Mouse (Mus musculus) right cerebral cortex, adult 2 months (tissue): ENCODE measurements around the gene Tenm3.

Experiments
- DNase-seq, 2 experiments: peaks; one replicate each; pipeline ENCODE4 v3.0.0; 2021 to 2022; ENCODE audit warnings: low spot score in 2 of 2

The Tenm3 gene

DNA sequence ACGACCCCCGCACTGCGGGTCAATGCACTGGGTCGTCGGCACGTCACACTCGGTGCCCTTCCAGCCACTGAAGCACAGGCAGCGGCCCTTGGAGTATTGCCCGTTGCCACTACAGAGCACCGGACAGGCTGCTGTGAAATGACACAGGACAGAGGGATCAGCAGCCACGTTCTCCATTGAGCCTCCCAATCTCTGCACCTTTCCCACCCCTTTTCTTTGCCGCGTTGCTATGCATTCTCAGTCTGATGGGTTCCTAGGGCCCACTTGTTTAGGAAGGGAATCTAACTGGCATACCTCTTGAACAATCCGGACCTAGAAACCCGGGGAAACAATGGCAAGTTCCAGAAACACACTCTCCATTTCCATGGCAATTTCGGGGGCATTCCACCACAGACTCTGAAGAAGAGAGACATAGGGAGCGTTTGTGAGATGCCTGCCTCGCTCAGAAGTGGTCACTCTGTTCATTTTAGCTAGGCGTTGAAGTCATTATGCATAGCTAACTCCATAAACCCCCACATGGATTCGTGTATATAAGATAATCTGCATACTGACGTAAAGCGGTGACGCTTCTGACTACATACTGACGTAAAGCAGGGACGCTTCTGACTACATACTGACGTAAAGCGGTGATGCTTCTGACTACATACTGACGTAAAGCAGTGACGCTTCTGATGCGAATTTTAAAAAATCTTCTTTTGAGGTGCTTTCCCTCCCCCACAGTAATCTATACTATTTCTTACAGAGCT is 501.3 kb downstream of the Tenm3 start:
- DNase-seq: no peak

GRCm38 (mm10) chr8:48341692-48342091 is 502.1 kb downstream of the Tenm3 start:
- no peak for DNase-seq

DNA sequence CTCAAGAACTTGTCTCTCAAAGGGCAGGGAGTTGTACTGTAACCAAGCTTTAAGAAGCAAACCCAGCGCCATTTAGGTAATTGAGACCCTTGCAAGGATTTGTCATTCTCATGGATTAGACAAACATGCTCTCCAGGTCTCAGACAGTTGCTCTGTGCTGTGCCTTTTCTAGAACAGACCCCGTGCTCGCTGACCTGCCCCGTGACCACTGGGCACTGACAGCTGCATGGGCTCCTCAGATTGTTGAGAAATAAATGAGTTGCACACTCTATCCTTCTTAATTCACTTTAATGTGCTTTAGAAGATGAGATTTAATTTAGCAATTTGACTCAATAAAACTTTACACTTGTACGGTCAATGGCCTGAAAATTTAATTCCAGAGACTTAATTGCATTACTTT is 502.5 kb downstream of the Tenm3 start:
- no peak for DNase-seq

- DNase-seq: no peak
Measured at GRCm38 (mm10) chr8:48322655-48323265, 521.0 kb downstream of the Tenm3 start.

DNA sequence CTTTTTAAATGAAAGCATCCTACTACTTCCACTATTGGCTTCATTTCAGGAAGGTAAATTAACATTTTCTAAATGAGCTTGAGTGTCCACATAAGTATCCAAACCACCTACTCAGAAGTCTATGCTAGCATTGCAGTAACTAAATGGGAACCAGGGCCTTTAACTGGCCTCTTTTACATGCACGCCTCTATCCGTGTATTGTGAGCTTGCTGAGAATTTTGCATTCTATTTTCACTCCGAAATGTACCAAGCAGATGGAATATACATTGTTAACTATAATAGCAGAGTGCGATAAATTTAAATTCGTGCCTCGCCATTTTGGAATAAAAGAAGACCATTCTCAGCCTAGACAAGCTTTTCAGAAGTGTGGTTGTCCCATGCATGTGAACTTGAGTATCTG is 521.5 kb downstream of the Tenm3 start:
- DNase-seq: no peak

- DNase-seq: no peak
Measured at GRCm38 (mm10) chr8:48319674-48320073, 524.1 kb downstream of the Tenm3 start.

DNA sequence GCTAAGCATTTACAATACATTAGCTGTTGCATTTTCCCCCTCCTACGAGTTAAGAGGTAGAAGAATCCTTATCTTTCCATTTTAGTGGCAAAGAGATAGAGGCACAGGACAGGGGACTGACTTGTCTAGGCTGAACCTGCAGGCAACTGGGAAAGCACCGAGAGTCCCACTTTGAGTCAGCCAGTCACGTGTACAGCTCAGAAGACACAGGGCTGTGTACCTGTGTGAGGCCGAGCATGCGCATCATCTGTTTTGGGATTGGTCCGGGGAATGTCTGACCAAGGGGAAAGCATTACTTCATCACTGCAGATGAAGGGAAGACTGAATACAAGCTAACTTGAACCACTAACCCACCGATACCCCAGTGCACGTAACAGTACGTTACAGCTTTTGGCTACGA is 526.3 kb downstream of the Tenm3 start:
- no peak for DNase-seq

DNA sequence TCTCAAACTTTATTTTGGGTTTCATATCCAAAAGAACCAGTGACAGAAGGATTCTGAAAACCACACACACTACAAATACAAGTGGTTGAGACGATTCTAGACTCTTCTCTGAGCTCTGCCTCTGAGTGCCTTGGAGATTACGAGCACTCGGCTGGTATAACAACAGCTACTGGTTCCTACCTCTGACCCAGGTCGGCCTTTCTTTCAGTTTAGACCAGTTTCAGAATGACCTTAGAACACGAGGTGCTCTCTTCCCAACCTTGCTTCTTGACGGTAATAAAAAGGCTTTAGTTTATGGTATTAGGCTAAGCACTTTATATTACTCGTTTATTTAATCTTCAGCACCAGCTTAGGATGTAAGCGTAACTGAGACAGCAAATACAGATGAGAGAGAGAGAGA is 528.1 kb downstream of the Tenm3 start:
- no peak for DNase-seq

DNA sequence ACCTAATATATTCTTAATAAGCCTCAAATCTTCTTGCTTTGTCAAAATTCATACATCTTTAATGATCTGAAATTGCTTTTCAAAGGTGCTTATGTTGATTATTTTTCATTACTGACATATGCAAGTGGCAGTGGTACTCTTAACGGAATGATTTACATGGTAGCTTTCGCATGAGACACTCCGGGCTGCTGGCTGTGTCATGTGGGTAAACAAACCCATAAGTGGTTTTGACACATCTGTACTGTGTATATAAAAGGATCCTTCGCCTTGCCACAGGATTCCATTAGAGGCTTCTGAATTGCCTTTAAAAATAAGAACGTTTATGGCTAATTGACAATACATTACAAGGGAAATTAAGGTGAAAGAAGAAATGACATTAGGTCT is 529.8 kb downstream of the Tenm3 start:
- DNase-seq: no peak

GRCm38 (mm10) chr8:48313210-48313984 is 530.4 kb downstream of the Tenm3 start:
- peak; percentile 26 to 35 for DNase-seq

- no peak for DNase-seq
Measured at GRCm38 (mm10) chr8:48311706-48312105, 532.0 kb downstream of the Tenm3 start.

- no peak for DNase-seq
Measured at GRCm38 (mm10) chr8:48310240-48310849, 533.4 kb downstream of the Tenm3 start.

DNA sequence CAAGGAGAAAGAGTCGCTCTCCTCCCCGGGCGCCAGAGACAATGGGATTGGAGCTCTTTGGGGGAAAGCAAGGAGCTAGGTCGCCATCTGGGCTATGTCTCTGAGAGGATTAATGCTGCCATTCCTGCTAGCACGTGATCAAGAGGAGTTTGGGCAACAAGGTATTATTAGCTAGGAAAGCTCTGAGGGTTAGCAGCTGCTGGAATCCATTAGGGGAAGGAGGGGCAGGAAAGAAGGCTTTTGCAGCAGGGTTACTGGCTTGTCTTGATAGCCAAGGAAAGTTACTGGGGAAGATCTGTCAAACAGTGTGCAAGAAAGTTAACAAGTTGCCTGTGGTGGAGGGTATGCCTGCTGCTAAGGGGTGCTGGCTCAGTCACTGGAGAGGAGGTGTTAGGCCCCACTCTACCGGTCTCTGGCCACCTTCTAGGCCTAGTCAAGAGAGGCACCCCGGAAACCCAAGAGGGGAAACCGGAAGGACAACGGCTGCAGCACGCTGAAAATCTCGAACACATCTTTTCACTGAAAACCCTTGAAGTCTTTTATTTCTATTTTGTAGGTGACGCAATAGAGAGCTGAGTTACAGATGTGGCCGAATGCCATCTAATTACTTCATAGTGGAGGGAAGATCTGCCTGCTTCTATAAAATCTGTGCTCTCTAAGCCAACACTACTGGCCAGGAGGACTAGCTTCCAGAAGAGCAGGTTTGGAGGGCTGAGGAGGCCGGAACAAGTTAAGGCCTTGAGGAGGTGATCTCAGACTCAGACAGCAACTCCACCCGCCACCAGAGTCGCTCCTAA is 534.4 kb downstream of the Tenm3 start:
- no peak for DNase-seq

DNA sequence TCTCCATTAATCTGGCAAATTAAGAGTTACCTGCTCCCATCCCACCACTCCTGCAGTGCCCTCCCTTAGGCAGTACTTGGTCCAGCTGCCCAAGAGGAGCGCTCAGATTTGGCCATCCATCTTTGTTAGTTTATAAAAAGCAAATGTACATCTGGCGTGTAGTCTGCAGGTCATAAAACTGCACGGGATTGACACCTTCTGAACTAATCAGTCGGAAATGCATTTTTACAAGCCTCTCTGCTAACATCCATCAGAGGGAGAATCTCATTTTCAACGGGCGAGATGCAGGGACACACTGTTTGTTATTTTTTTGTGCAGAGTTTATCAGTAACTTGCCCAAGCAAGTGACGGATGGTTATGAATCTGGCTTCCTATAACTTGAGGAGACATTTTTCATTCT is 539.5 kb downstream of the Tenm3 start:
- DNase-seq: no peak

GRCm38 (mm10) chr8:48300613-48301037 is 543.1 kb downstream of the Tenm3 start:
- peak in 1 of 2 experiments; percentile 14 for DNase-seq

- no peak for DNase-seq
Measured at GRCm38 (mm10) chr8:48300061-48300460, 543.7 kb downstream of the Tenm3 start.

DNA sequence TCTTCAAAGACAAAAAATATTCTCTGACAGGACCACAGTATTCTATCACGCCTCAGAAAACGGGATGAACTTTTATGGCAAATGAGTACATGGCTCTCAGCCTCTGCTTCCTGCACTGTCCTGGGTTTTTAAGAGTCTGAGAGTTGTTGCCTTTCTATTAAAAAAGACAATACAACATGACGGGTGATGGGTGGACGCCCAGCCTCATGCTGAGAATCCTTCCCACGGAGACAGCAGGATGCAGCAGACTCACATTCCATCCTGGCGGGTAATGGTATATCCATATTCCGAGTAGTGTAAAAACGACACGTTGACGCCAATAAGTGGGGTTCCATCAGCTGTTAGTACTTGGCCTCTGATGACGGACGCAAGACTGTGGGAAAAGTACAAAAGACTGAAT is 544.4 kb downstream of the Tenm3 start:
- no peak for DNase-seq

DNA sequence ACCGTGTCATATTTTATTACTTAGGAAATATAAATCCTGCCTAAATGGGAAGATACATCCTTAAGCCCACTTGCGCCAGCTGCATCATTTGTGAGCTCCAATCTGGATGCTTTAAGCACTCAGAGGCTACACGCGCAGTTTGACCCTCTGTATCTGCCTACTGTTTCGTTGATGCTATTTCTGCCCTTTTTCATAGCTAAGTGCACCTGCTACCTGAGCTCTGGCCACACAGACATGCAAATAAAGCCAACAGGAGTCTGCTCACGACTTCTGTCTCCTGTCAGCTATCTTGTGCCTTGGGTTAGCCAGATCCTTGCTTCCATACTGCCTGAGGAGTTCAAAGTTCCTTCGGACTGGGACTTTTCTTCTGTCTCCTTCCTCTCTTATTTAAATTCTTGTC is 547.4 kb downstream of the Tenm3 start:
- DNase-seq: no peak

- DNase-seq: no peak
Measured at GRCm38 (mm10) chr8:48295558-48295957, 548.2 kb downstream of the Tenm3 start.

DNA sequence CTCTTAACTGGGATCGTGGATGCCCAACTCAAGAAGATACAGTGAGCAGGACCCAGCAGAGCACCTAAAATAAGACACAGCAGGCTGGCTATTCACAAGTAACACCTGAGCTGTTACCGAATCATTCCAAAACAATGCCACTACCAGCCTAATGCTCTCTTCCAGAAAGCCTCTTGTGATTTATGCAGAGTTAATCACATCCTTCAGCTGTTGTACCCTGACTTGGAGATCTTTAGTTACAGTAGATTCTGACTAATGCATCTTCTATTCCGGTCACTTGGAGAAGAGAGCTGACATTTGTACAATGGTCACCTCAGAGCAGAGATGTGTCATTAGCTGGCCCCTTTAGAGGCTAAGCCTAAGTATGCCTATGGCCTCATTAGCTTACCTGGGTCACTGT is 550.0 kb downstream of the Tenm3 start:
- DNase-seq: no peak

- no peak for DNase-seq
Measured at GRCm38 (mm10) chr8:48285432-48285831, 558.3 kb downstream of the Tenm3 start.

GRCm38 (mm10) chr8:48281855-48282254 is 561.9 kb downstream of the Tenm3 start:
- no peak for DNase-seq
